Mouse (Mus musculus): ENCODE results near the gene Rrp15. TPM values are rescaled to one million over a fixed set of nuclear protein-coding genes. Genes with fewer than 3 reads are reported as not detected.

Gene Rrp15
- polyA plus RNA-seq, 1 experiment from 2014 or later, result 21.9 TPM

DNA sequence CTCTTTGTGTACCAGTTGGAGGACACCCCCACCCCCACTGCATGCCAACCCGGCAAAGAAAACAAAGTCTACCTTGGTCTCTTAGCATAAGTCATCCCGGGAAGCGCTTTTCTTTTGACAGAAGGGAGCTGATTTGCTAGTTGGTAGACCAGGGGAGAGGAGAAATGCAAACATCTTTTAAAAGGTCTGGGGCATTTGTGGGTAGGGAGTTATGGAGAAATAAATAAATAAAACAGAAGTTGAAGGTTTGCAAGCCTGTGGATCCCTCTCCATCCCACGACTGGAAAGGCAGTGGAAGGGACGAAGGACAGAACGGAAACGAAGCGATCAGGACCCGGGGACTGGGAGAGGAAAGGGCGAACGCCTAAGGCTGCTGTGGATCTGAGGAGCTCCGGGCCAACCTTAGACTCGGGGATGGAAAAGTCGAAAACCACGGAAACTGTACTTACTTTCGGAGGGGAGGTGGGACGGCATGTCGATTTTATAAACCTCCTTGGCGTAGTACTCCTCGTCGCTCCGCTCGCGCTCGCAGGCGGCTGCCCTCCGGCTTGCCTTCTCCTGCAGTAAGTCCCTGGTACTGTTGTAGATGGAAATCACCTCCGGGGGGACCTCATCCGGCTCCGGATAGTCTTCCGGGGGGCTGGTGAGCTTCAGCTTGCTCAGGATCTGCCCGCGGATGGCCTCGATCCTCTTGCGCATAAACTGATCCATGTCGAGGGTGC is 45.0 kb downstream of the Rrp15 start:
- peaks cover 30% of the 10 kb centered on the region for H3K27me3 ChIP-seq (ENCODE audit: control insufficient read depth, insufficient read depth, low read depth, low read length)
- H3K9ac ChIP-seq (ENCODE audit: low read depth, low read length), result no peak overlapping the region

GRCm38 (mm10) chr1:186703256-186703979 is 45.7 kb downstream of the Rrp15 start:
- Histone ChIP-seq H3K27ac (ENCODE audit: low read length) (no peak overlapping the region), H3K4me1 (ENCODE audit: control insufficient read depth, low read depth, low read length) (no peaks in the 10 kb centered on the region; the same call in none of the 2 replicates), H3K9me3 (replicated peaks; ENCODE audit: control insufficient read depth, low read length) (no peaks in the 10 kb centered on the region), H3K4me2 (ENCODE audit: low read depth, low read length) (peak overlapping the region; percentile 69), H3K27me3 (ENCODE audit: control insufficient read depth, insufficient read depth, low read depth, low read length) (peaks cover 30% of the 10 kb centered on the region), H3K4me3 (ENCODE audit: low read depth, low read length) (peak overlapping the region; percentile 55), H3K9ac (ENCODE audit: low read depth, low read length) (no peak overlapping the region), H3K36me3 (ENCODE audit: control insufficient read depth, insufficient read depth) (no peaks in the 10 kb centered on the region)
- ATAC-seq (ENCODE audit: low read depth), result no peak
- WGBS (ENCODE audit: insufficient replicate concordance), result under 1% methylated on average over 15 of the region's 15 CpGs

More for the DNA sequence above, 45.0 kb downstream of the Rrp15 start:
- no peaks in the 10 kb centered on the region for H3K36me3 ChIP-seq (ENCODE audit: control insufficient read depth, insufficient read depth)
- no peaks in the 10 kb centered on the region for H3K9me3 ChIP-seq (replicated peaks; ENCODE audit: control insufficient read depth, low read length)
- WGBS (ENCODE audit: insufficient replicate concordance), result 1% methylated on average over 36 of the region's 36 CpGs
- no peak overlapping the region for H3K27ac ChIP-seq (ENCODE audit: low read length)
- ATAC-seq (ENCODE audit: low read depth), result no peak
- H3K4me1 ChIP-seq (ENCODE audit: control insufficient read depth, low read depth, low read length), result no peaks in the 10 kb centered on the region; the same call in none of the 2 replicates
- H3K4me2 ChIP-seq (ENCODE audit: low read depth, low read length), result peak overlapping the region; percentile 69
- peak overlapping the region; percentile 55 for H3K4me3 ChIP-seq (ENCODE audit: low read depth, low read length)

- Histone ChIP-seq H3K4me2 (ENCODE audit: low read depth, low read length) (no peak overlapping the region), H3K9ac (ENCODE audit: low read depth, low read length) (no peak overlapping the region), H3K27me3 (ENCODE audit: control insufficient read depth, insufficient read depth, low read depth, low read length) (peaks cover 30% of the 10 kb centered on the region), H3K4me1 (ENCODE audit: control insufficient read depth, low read depth, low read length) (no peaks in the 10 kb centered on the region; the same call in none of the 2 replicates), H3K4me3 (ENCODE audit: low read depth, low read length) (no peak overlapping the region), H3K27ac (ENCODE audit: low read length) (no peak overlapping the region), H3K9me3 (replicated peaks; ENCODE audit: control insufficient read depth, low read length) (no peaks in the 10 kb centered on the region), H3K36me3 (ENCODE audit: control insufficient read depth, insufficient read depth) (no peaks in the 10 kb centered on the region)
- 27% methylated on average over 15 of the region's 15 CpGs for WGBS (ENCODE audit: insufficient replicate concordance)
- ATAC-seq (ENCODE audit: low read depth), result no peak
These were observed 46.5 kb downstream of the Rrp15 start for GRCm38 (mm10) chr1:186702391-186703255.

DNA sequence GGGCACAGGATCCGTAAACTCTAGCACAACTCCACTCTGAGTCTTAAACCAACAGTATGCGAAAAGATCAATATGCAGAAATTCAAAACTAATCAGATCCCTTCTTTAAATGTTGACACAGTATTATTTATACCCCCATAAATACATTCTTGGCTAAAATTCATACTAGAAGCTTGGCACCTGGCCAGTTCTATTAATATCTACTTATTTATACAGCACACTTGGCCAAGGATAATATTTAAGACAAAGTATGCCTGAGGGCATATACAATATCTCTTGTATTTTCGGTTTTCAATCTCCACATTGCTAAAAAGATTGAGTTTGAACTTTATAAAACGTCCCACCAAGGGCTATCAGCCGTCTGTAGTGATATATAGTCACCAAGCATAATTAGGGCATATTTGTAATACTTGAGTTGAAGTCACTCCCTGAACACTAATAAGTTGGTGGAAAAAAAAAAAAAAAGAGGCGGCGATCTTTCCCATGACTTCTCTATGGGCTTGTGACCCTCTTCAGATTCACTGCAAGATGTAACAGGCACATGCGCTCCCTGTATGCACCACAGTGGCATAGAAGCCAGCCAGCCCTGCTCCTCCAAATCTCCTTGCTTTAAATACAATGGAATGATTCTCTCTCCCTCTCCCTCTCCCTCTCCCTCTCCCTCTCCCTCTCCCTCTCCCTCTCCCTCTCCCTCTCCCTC is 47.8 kb downstream of the Rrp15 start:
- H3K9ac ChIP-seq (ENCODE audit: low read depth, low read length), result no peak overlapping the region
- 61% methylated on average over 8 of the region's 8 CpGs for WGBS (ENCODE audit: insufficient replicate concordance)
- H3K9me3 ChIP-seq (replicated peaks; ENCODE audit: control insufficient read depth, low read length), result no peaks in the 10 kb centered on the region
- H3K27ac ChIP-seq (ENCODE audit: low read length), result no peak overlapping the region
- no peaks in the 10 kb centered on the region; the same call in none of the 2 replicates for H3K4me1 ChIP-seq (ENCODE audit: control insufficient read depth, low read depth, low read length)
- H3K4me3 ChIP-seq (ENCODE audit: low read depth, low read length), result no peak overlapping the region
- peaks cover 30% of the 10 kb centered on the region for H3K27me3 ChIP-seq (ENCODE audit: control insufficient read depth, insufficient read depth, low read depth, low read length)
- no peak overlapping the region for H3K4me2 ChIP-seq (ENCODE audit: low read depth, low read length)
- ATAC-seq (ENCODE audit: low read depth), result no peak
- no peaks in the 10 kb centered on the region for H3K36me3 ChIP-seq (ENCODE audit: control insufficient read depth, insufficient read depth)

- no peaks in the 10 kb centered on the region for H3K36me3 ChIP-seq (ENCODE audit: control insufficient read depth, insufficient read depth)
- H3K27ac ChIP-seq (ENCODE audit: low read length), result no peak overlapping the region
- H3K9ac ChIP-seq (ENCODE audit: low read depth, low read length), result no peak overlapping the region
- no peak for ATAC-seq (ENCODE audit: low read depth)
- H3K27me3 ChIP-seq (ENCODE audit: control insufficient read depth, insufficient read depth, low read depth, low read length), result peaks cover 24% of the 10 kb centered on the region
- H3K4me3 ChIP-seq (ENCODE audit: low read depth, low read length), result no peak overlapping the region
- no peak overlapping the region for H3K4me2 ChIP-seq (ENCODE audit: low read depth, low read length)
- WGBS (ENCODE audit: insufficient replicate concordance), result 49% methylated on average over 3 of the region's 3 CpGs
- no peaks in the 10 kb centered on the region for H3K9me3 ChIP-seq (replicated peaks; ENCODE audit: control insufficient read depth, low read length)
- H3K4me1 ChIP-seq (ENCODE audit: control insufficient read depth, low read depth, low read length), result no peaks in the 10 kb centered on the region; the same call in none of the 2 replicates
These were observed 48.7 kb downstream of the Rrp15 start for GRCm38 (mm10) chr1:186700496-186700895.

DNA sequence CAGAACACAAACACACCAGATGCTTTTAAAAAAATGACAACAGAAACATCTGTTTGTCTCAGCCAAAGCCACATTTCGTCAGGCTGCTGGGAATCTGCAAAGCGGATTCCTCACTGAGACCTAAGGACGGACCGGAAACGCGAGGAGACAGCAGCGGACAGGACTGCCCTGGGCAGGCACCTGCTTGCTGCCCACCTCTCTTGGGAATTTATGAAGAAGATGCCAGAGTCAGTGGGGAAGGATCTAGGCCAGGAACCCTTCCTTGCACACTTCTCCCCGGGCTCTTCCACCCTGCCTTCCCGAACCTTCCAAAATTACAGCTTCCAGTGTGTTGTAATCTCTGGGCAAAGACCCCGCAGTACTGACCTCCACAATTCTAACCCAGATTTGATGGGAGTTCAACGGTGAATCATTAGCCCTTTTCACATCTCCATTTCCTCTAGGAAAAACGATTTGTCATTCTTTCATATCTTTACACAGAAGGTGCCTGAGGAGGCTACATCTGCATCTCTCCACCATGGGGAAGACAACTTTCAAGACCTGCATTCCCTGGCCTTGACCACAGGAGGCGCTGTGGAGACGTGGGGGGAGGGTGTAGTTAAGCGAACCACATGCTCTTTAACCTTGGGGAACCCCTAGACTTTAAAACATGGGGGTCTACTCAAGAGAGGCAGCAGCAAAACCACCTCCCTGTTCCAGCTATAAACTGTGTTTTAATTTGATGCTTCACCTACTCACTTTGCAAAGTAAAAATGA is 50.4 kb downstream of the Rrp15 start:
- no peak overlapping the region for H3K4me2 ChIP-seq (ENCODE audit: low read depth, low read length)
- no peak for ATAC-seq (ENCODE audit: low read depth)
- no peaks in the 10 kb centered on the region for H3K36me3 ChIP-seq (ENCODE audit: control insufficient read depth, insufficient read depth)
- no peaks in the 10 kb centered on the region; the same call in 1 of the 2 replicates for H3K4me1 ChIP-seq (ENCODE audit: control insufficient read depth, low read depth, low read length)
- no peak overlapping the region for H3K4me3 ChIP-seq (ENCODE audit: low read depth, low read length)
- 57% methylated on average over 15 of the region's 15 CpGs for WGBS (ENCODE audit: insufficient replicate concordance)
- peaks cover 8% of the 10 kb centered on the region for H3K27me3 ChIP-seq (ENCODE audit: control insufficient read depth, insufficient read depth, low read depth, low read length)
- H3K9me3 ChIP-seq (replicated peaks; ENCODE audit: control insufficient read depth, low read length), result no peaks in the 10 kb centered on the region
- no peak overlapping the region for H3K27ac ChIP-seq (ENCODE audit: low read length)
- H3K9ac ChIP-seq (ENCODE audit: low read depth, low read length), result no peak overlapping the region

GRCm38 (mm10) chr1:186696231-186696630 is 52.9 kb downstream of the Rrp15 start:
- no peak for ATAC-seq (ENCODE audit: low read depth)
- H3K4me2 ChIP-seq (ENCODE audit: low read depth, low read length), result no peak overlapping the region
- WGBS (ENCODE audit: insufficient replicate concordance), result 57% methylated on average over 9 of the region's 9 CpGs
- no peaks in the 10 kb centered on the region for H3K36me3 ChIP-seq (ENCODE audit: control insufficient read depth, insufficient read depth)
- no peaks in the 10 kb centered on the region for H3K27me3 ChIP-seq (ENCODE audit: control insufficient read depth, insufficient read depth, low read depth, low read length)
- H3K4me1 ChIP-seq (ENCODE audit: control insufficient read depth, low read depth, low read length), result no peaks in the 10 kb centered on the region
- no peak overlapping the region for H3K27ac ChIP-seq (ENCODE audit: low read length)
- no peak overlapping the region for H3K4me3 ChIP-seq (ENCODE audit: low read depth, low read length)
- no peak overlapping the region for H3K9ac ChIP-seq (ENCODE audit: low read depth, low read length)
- no peaks in the 10 kb centered on the region for H3K9me3 ChIP-seq (replicated peaks; ENCODE audit: control insufficient read depth, low read length)

DNA sequence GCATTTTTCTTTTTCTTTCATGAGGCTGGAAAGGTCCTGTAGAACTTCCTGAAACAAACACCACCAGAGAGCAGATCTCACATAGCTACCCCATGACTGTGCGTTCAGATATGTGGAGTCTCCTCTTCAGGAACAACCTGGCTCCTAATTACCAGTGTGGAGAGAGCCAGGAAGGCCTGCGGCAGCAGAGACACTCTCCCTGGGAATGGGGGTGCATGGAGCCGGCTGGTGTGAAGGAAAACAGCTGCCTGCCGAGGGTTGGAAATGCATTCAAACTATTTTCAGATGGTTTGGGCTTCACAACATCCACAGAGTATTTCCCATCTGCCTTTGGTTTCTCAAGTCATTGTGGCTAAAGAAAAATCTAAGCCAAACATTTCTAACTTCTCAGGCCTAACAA is 53.8 kb downstream of the Rrp15 start:
- no peak overlapping the region for H3K4me3 ChIP-seq (ENCODE audit: low read depth, low read length)
- H3K27ac ChIP-seq (ENCODE audit: low read length), result no peak overlapping the region
- no peak overlapping the region for H3K4me2 ChIP-seq (ENCODE audit: low read depth, low read length)
- no peak for ATAC-seq (ENCODE audit: low read depth)
- H3K27me3 ChIP-seq (ENCODE audit: control insufficient read depth, insufficient read depth, low read depth, low read length), result no peaks in the 10 kb centered on the region
- H3K9me3 ChIP-seq (replicated peaks; ENCODE audit: control insufficient read depth, low read length), result no peaks in the 10 kb centered on the region
- H3K36me3 ChIP-seq (ENCODE audit: control insufficient read depth, insufficient read depth), result no peaks in the 10 kb centered on the region
- H3K9ac ChIP-seq (ENCODE audit: low read depth, low read length), result no peak overlapping the region
- 61% methylated on average over 4 of the region's 4 CpGs for WGBS (ENCODE audit: insufficient replicate concordance)
- no peaks in the 10 kb centered on the region for H3K4me1 ChIP-seq (ENCODE audit: control insufficient read depth, low read depth, low read length)
